ENCODE assay signal across 33 mouse cellular contexts in the genomic region with DNA sequence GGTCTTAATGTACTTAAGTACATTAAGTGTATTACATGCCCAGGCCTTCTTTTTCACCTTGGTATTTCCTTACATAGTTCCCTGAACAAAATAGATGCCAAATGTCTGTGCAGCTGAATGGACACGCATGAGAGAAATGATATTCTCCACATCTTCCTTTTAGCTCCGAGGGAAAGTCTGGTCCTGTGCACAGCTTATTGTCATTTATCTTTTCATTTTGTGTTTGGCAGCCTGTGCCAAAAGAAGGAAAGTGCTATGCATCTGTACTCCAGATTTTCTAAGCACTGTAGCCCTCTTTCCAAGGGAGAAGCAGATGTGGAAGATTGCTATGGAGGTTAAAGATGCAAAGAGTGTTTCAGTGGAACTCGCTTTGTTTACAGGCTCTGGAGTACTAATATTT. TPM values are rescaled to one million over a fixed set of nuclear protein-coding genes. Genes with fewer than 3 reads are reported as not detected.
A peak's percentile ranks its signal among the peaks of the same experiment; 100 is the strongest.
DNase-seq lines count a peak whose midpoint lies in the region; ATAC-seq lines count a peak whose summit lies in the region.
"Had no signal": no experiment of that assay in that cellular context is flagged by ENCODE, and none has a peak within 500 bp of the region (broad histone marks: within the 10 kb centered on the region; RNA-seq: fewer than 3 reads in every experiment).

No protein-coding gene starts in this region.

- H3K27me3 ChIP-seq in intestine, embryonic 15.5 days (replicated peaks), result no peaks in the 10 kb centered on the region
- no peaks in the 10 kb centered on the region for H3K27me3 ChIP-seq in intestine, embryonic 16.5 days (replicated peaks; ENCODE audit: control insufficient read depth, insufficient read depth, low read length)
- H3K27me3 ChIP-seq in embryonic facial prominence, embryonic 12.5 days, result no peaks in the 10 kb centered on the region
- no peaks in the 10 kb centered on the region for H3K27me3 ChIP-seq in embryonic facial prominence, embryonic 14.5 days (replicated peaks; ENCODE audit: control insufficient read depth, insufficient read depth, low read length)
- H3K27me3 ChIP-seq: heart, embryonic 13.5 days; limb, embryonic 13.5 days had no signal

- DNase-seq in embryonic facial prominence, embryonic 14.5 days (ENCODE audit: low spot score), result peak; percentile 80
- peak; percentile 45 for DNase-seq in mesoderm, embryonic 11.5 days (ENCODE audit: low read depth, low spot score)
- DNase-seq in adrenal gland, postnatal 10 days, result no peak
- DNase-seq in thymus, postnatal 0 days (ENCODE audit: low spot score), result no peak
- DNase-seq: adrenal gland, postnatal 36 days; cerebellum, adult 18-20 months; cerebellum, postnatal 14 days; heart, postnatal 10 days; kidney, adult 9 months; kidney, postnatal 14 days; layer of hippocampus, adult 9-11 months; lung, adult 2 months; lung, postnatal 14 days; right cerebral cortex, postnatal 25 days; thymus, postnatal 14 days had no signal

- WGBS in intestine, embryonic 15.5 days, result 47% methylated on average over 3 of the region's 3 CpGs
- WGBS in intestine, embryonic 16.5 days, result 48% methylated on average over 3 of the region's 3 CpGs
- WGBS in embryonic facial prominence, embryonic 12.5 days, result 39% methylated on average over 3 of the region's 3 CpGs
- WGBS in embryonic facial prominence, embryonic 14.5 days, result 28% methylated on average over 3 of the region's 3 CpGs

- no peak overlapping the region for H3K4me3 ChIP-seq in intestine, embryonic 15.5 days (replicated peaks)
- H3K4me3 ChIP-seq in intestine, embryonic 16.5 days (ENCODE audit: low read length), result no peak overlapping the region
- H3K4me3 ChIP-seq in embryonic facial prominence, embryonic 12.5 days, result no peak overlapping the region
- H3K4me3 ChIP-seq in embryonic facial prominence, embryonic 14.5 days (ENCODE audit: low read depth, low read length), result no peak overlapping the region
- H3K4me3 ChIP-seq: erythroblast, embryonic 14.5 days; heart, embryonic 13.5 days; limb, embryonic 13.5 days had no signal

- H3K36me3 ChIP-seq in intestine, embryonic 15.5 days, result no peaks in the 10 kb centered on the region
- H3K36me3 ChIP-seq in intestine, embryonic 16.5 days (ENCODE audit: control insufficient read depth, insufficient read depth, low read length), result no peaks in the 10 kb centered on the region
- H3K36me3 ChIP-seq in embryonic facial prominence, embryonic 12.5 days, result no peaks in the 10 kb centered on the region
- H3K36me3 ChIP-seq in embryonic facial prominence, embryonic 14.5 days (ENCODE audit: control insufficient read depth, insufficient read depth, low read length), result no peaks in the 10 kb centered on the region
- H3K36me3 ChIP-seq: heart, embryonic 13.5 days; limb, embryonic 13.5 days had no signal

- H3K4me2 ChIP-seq in intestine, embryonic 15.5 days (replicated peaks), result no peak overlapping the region
- no peak overlapping the region for H3K4me2 ChIP-seq in intestine, embryonic 16.5 days (ENCODE audit: low read depth, low read length)
- H3K4me2 ChIP-seq in embryonic facial prominence, embryonic 12.5 days (replicated peaks), result no peak overlapping the region
- no peak overlapping the region for H3K4me2 ChIP-seq in embryonic facial prominence, embryonic 14.5 days (ENCODE audit: low read depth, low read length)
- H3K4me2 ChIP-seq: heart, embryonic 13.5 days; hindbrain, embryonic 14.5 days; limb, embryonic 13.5 days; midbrain, embryonic 11.5 days had no signal

- H3K4me1 ChIP-seq in intestine, embryonic 15.5 days (replicated peaks), result 0 out of 2 replicates have a peak, but pooled peaks cover 4% of the 10 kb centered on the region
- peaks cover 10% of the 10 kb centered on the region for H3K4me1 ChIP-seq in intestine, embryonic 16.5 days (ENCODE audit: control insufficient read depth, insufficient read depth, low read length)
- peaks cover 13% of the 10 kb centered on the region for H3K4me1 ChIP-seq in embryonic facial prominence, embryonic 12.5 days
- peaks cover 15% of the 10 kb centered on the region for H3K4me1 ChIP-seq in embryonic facial prominence, embryonic 14.5 days (ENCODE audit: control insufficient read depth, insufficient read depth, low read length)

- H3K9ac ChIP-seq in intestine, embryonic 15.5 days, result no peak overlapping the region
- H3K9ac ChIP-seq in intestine, embryonic 16.5 days (ENCODE audit: low read depth, low read length), result no peak overlapping the region
- H3K9ac ChIP-seq in embryonic facial prominence, embryonic 12.5 days, result no peak overlapping the region
- no peak overlapping the region for H3K9ac ChIP-seq in embryonic facial prominence, embryonic 14.5 days (ENCODE audit: low read depth, low read length)
- H3K9ac ChIP-seq: heart, embryonic 13.5 days; hindbrain, embryonic 14.5 days; limb, embryonic 13.5 days; liver, embryonic 14.5 days had no signal

- no peak for ATAC-seq in intestine, embryonic 15.5 days
- no peak for ATAC-seq in intestine, embryonic 16.5 days
- ATAC-seq in embryonic facial prominence, embryonic 12.5 days (ENCODE audit: insufficient number of reproducible peaks, insufficient read depth, low FRiP score, low TSS enrichment), result 0 out of 2 replicates have a peak, but pooled peaks have one; percentile 47
- ATAC-seq in embryonic facial prominence, embryonic 14.5 days (ENCODE audit: low read depth), result peak; percentile 70; the same call in 1 of the 2 replicates
- ATAC-seq: CD4-positive, CD25-positive, alpha-beta regulatory T cell, adult 4 months; forebrain, embryonic 16.5 days; midbrain, embryonic 16.5 days had no signal

- H3K9me3 ChIP-seq in intestine, embryonic 15.5 days, result no peaks in the 10 kb centered on the region
- H3K9me3 ChIP-seq in intestine, embryonic 16.5 days (ENCODE audit: control insufficient read depth, low read length), result no peaks in the 10 kb centered on the region
- no peaks in the 10 kb centered on the region for H3K9me3 ChIP-seq in embryonic facial prominence, embryonic 12.5 days
- no peaks in the 10 kb centered on the region for H3K9me3 ChIP-seq in embryonic facial prominence, embryonic 14.5 days (ENCODE audit: control insufficient read depth, low read length)
- H3K9me3 ChIP-seq: heart, embryonic 13.5 days; limb, embryonic 13.5 days had no signal

- 0 out of 2 replicates have a peak overlapping the region, but pooled peaks have one; percentile 7 for H3K27ac ChIP-seq in intestine, embryonic 15.5 days
- H3K27ac ChIP-seq in intestine, embryonic 16.5 days (ENCODE audit: low read length), result no peak overlapping the region
- no peak overlapping the region for H3K27ac ChIP-seq in embryonic facial prominence, embryonic 12.5 days
- no peak overlapping the region for H3K27ac ChIP-seq in embryonic facial prominence, embryonic 14.5 days (replicated peaks; ENCODE audit: low read depth, low read length)
- H3K27ac ChIP-seq: heart, embryonic 13.5 days; hindbrain, embryonic 14.5 days; limb, embryonic 13.5 days; liver, embryonic 14.5 days had no signal

RNA-seq across cellular contexts. Expression of a gene that starts 13.0 kb away (rescaled TPM):
- 0.45 and 0.53 TPM in 2 replicates for polyA plus RNA-seq in intestine, embryonic 15.5 days (2015; fragmentation: Nextera tagmentation; extraction: Ambion mirVana)
- 0.82 and 1.5 TPM in 2 replicates for polyA plus RNA-seq in intestine, embryonic 16.5 days (2015; fragmentation: Nextera tagmentation; extraction: Ambion mirVana)
- 0.23 and 0.32 TPM in 2 replicates for polyA plus RNA-seq in embryonic facial prominence, embryonic 12.5 days (2016; fragmentation: Nextera tagmentation; extraction: Ambion mirVana)
- polyA plus RNA-seq in embryonic facial prominence, embryonic 14.5 days (2014; fragmentation: Nextera tagmentation; extraction: Ambion mirVana), result 0.92 and 1.2 TPM in 2 replicates
- total RNA-seq in adrenal gland, postnatal 10 days (2021), result 10 to 100 TPM in 1 of 2 experiments, 1 to 10 TPM in 1; 4.7 to 10.1 TPM
- polyA plus RNA-seq in thymus, postnatal 0 days (2015; fragmentation: Nextera tagmentation; extraction: Ambion mirVana), result 0.05 and 0.13 TPM in 2 replicates
- total RNA-seq: adrenal gland, postnatal 36 days; heart, adult 8-10 months; hematopoietic stem cell, adult 5-6 weeks; megakaryocyte progenitor cell, adult 5-6 weeks; neutrophil, adult 5-6 weeks had no signal
- polyA plus RNA-seq: CD4-positive, CD25-positive, alpha-beta regulatory T cell, adult 4 months; erythroblast, embryonic 14.5 days; forebrain, embryonic 11.5 days; heart, embryonic 13.5 days; midbrain, embryonic 11.5 days; neural tube, embryonic 11.5 days had no signal

Comparison
In these comparisons a context has a peak if more than half of its experiments do, and no peak if none do; other contexts are left out.
1. ATAC-seq: peak in embryonic facial prominence, embryonic 12.5 days (single experiment) and embryonic facial prominence, embryonic 14.5 days (single experiment); none in intestine, embryonic 15.5 days (single experiment) and intestine, embryonic 16.5 days (single experiment).
2. DNase-seq: peak in embryonic facial prominence, embryonic 14.5 days (single experiment) and mesoderm, embryonic 11.5 days (single experiment); none in adrenal gland, postnatal 10 days (single experiment) and thymus, postnatal 0 days (single experiment).